Mouse (Mus musculus) right cerebral cortex, postnatal 36 days (tissue): ENCODE measurements around the gene Mybpc2.

Experiments used
- DNase-seq, 2 experiments: peaks; one replicate each; pipeline ENCODE4 v3.0.0; 2022; ENCODE audit warnings: low spot score in 2 of 2, mixed read lengths in 1 of 2

The Mybpc2 gene

GRCm38 (mm10) chr7:44485572-44486195 is 38.8 kb downstream of the Mybpc2 start:
- peak in 1 of 2 experiments; percentile 0 for DNase-seq

- peak in 1 of 2 experiments; percentile 73 for DNase-seq
Measured at GRCm38 (mm10) chr7:44484841-44485571, 39.5 kb downstream of the Mybpc2 start.

- peak in 1 of 2 experiments; percentile 0 for DNase-seq
Measured at GRCm38 (mm10) chr7:44484109-44484508, 40.3 kb downstream of the Mybpc2 start.

- no peak for DNase-seq
Measured at GRCm38 (mm10) chr7:44482836-44483435, 41.5 kb downstream of the Mybpc2 start.

- peak in 1 of 2 experiments; percentile 2 for DNase-seq
Measured at GRCm38 (mm10) chr7:44475046-44475614, 49.3 kb downstream of the Mybpc2 start.

- DNase-seq: peak; percentile 61 to 66
Measured at GRCm38 (mm10) chr7:44474419-44474818, 50.0 kb downstream of the Mybpc2 start.

- DNase-seq: peak in 1 of 2 experiments; percentile 1
Measured at GRCm38 (mm10) chr7:44472961-44473646, 51.4 kb downstream of the Mybpc2 start.

- DNase-seq: no peak
Measured at GRCm38 (mm10) chr7:44472558-44472885, 51.9 kb downstream of the Mybpc2 start.

GRCm38 (mm10) chr7:44471880-44472557 is 52.4 kb downstream of the Mybpc2 start:
- peak in 1 of 2 experiments; percentile 6 for DNase-seq

GRCm38 (mm10) chr7:44470696-44471612 is 53.5 kb downstream of the Mybpc2 start:
- peak in 1 of 2 experiments; percentile 3 for DNase-seq

GRCm38 (mm10) chr7:44469677-44470675 is 54.5 kb downstream of the Mybpc2 start:
- DNase-seq: peak in 1 of 2 experiments; percentile 1

- peak in 1 of 2 experiments; percentile 14 for DNase-seq
Measured at GRCm38 (mm10) chr7:44468644-44469285, 55.7 kb downstream of the Mybpc2 start.

GRCm38 (mm10) chr7:44467811-44468411 is 56.5 kb downstream of the Mybpc2 start, which contains the start of gene Josd2:
TSS of gene Josd2 (plus strand) at chr7:44467980.
- DNase-seq: peak; percentile 95 to 98

GRCm38 (mm10) chr7:44466888-44467311 is 57.6 kb downstream of the Mybpc2 start:
- DNase-seq: no peak

GRCm38 (mm10) chr7:44466006-44466887 is 58.2 kb downstream of the Mybpc2 start:
- no peak for DNase-seq

GRCm38 (mm10) chr7:44465111-44465510 is 59.3 kb downstream of the Mybpc2 start, which contains the start of gene Aspdh:
TSS of gene Aspdh (plus strand) at chr7:44465391.
- DNase-seq: no peak

GRCm38 (mm10) chr7:44464511-44464910 is 59.9 kb downstream of the Mybpc2 start:
- peak; percentile 80 to 88 for DNase-seq
